Mouse (Mus musculus): ENCODE data around the gene Gm44973.

DNA sequence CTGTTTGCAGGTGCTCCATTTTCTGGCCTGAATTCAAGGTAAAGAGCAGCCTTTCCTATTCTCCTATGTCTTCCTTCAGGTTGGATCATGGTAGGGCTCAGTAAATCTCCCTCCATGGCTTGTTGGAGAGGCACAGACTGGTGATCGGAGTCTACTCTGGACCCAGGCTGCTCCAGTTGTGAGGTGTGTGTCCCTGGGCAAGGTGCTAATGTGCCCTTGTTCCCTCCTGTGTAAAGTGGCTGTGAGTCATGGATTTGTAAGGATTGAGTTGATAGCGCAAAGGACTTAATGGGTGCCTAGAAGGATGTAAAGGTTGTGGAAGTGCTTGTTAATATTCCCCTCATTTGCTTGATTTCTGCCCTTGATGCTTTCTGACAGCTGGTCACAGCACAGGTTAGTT, 66.6 kb downstream of the Gm44973 start:
- TF ChIP-seq CTCF (IDR thresholded peaks at IDR 0.05; ENCODE audit: insufficient read depth, low read length) (no peak), POLR2A (IDR thresholded peaks at IDR 0.05; ENCODE audit: borderline replicate concordance, extremely low read depth, low read depth, low read length) (no peak)
